Mouse (Mus musculus): ENCODE results near the gene Npepl1.

The Npepl1 gene

DNA sequence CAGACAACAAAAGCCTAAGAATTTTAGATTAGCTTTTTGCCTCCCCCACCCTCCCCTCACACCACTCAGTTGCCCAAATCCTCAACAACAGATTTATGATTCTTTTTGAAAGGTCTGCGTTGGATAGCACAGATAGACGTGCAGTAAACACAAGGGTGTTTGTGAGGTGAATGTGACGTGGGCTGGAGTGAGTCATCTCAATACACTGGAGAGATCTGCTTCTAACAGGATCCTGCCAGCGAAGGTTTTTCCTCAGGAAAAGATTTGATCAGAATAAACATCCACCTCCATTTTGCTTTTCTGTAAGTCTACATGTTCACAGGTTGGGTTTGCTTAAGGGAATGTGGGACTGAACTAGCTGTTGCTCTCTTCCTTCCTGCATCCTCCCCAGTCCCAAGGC is 6.6 kb upstream of the Npepl1 start:
- in situ Hi-C loops (cut with MboI; ENCODE audit: low sequenced_read_pairs) = no loop called here

DNA sequence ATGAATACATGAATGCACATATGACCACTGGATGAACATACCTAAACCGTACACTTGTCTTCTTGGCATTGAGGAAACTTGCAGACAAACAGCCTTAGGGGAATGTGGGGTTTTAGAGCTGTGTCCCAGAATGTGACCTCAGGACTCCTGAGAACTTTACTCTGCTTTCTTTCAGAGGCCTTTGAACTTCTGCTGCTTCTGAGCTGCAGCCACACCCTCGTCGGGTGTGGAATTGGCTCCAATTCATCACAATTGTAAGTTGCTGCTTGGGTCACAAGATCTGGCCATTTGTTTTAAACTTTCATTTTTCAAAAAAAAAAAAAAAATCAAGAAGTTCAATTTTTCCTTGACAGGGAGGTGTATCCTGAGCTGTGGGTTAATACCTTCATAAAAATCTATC is 2.8 kb upstream of the Npepl1 start:
- in situ Hi-C loops (cut with MboI; ENCODE audit: low sequenced_read_pairs) = no loop called here

DNA sequence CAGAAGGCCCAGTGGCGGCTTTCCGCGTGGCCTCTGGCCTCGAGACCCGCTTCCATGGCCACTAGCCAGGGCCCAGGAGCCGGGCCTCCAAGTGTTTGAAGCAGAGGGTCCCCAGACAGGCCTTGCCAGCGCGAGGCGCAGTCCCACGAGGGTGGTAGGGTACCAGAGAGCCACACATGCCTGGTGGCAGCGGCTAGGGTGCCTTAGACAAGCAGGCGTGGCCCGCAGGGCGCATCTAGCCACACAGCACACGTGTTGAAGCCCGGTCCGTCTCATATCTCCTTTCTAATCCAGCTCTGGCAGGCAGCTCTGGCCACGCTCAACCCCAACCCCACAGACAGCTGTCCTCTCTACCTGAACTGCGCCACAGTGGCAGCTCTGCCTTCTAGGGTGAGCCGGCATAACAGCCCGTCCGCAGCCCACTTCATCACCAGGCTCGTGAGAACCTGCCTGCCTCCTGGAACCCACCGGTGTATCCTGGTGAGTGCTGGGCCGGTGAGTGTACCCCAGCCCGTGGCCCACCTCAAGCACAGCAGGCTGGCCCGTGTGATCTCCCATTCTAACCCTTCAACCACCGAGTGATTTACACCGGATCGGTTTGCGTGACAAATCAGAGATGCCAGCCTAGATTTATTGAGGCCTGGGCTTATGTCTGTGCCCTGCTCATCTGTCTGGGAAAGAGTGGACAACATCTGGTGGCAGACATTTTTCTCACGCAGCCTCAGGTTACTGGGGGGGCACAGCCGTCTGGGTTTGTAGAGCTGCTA is 817 bp downstream of the Npepl1 start:
- in situ Hi-C loops (cut with MboI; ENCODE audit: low sequenced_read_pairs) = no loop called here

DNA sequence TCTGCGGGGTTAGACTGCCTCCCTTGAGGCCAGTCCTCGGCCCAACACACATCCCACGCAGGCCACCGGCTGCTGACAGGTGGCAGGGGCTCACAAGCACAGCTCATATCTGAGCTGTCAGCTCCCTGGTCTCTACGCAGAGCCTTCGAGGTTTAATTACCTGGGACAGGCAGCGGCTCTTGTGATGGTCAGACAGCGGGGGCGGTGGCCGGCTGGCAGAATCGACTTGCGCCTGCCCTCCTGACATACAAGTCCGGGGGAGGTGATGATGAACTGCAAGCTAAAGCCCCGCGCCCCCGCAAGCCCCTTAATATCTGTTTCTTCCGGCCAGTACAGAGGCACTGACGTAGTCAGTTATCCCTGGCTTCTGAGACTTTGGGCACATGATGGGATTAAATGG is 2.8 kb downstream of the Npepl1 start:
- in situ Hi-C loops (cut with MboI; ENCODE audit: low sequenced_read_pairs) = no loop called here

DNA sequence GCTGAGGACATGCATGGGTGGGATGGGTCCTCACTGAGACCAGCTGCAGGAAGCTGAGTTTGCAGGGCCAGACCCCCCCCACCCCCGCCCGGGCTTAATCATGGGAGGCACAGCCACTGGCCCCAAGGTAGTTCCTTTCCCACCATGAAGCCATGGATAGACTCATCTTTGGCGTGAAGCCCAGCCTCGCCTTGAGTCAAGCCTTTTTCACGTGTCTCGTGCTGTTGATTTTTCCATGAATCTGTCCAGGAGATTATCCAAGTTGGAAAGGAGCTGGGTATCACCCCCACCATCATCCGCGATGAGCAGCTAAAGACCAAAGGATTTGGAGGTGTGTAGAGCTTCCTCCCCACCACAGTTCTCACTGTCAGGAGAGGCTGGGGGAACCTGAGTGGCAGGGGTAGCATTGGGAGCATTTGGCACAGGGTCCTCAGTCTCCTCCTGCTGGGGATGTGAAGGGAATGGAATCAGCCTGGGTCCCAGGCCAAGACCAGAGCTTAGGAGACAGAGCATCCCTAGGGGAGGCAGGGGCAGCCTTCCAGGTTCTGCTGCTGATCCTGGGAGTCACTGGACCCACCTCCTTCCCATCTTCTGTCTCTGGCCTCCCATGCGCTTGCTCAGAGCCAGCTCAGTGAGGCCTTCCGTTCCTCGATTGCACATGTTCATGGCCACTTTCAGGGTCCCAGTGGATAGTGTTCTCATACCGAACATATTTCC is 4.2 kb downstream of the Npepl1 start:
- in situ Hi-C loops (cut with MboI; ENCODE audit: low sequenced_read_pairs) = no loop called here

DNA sequence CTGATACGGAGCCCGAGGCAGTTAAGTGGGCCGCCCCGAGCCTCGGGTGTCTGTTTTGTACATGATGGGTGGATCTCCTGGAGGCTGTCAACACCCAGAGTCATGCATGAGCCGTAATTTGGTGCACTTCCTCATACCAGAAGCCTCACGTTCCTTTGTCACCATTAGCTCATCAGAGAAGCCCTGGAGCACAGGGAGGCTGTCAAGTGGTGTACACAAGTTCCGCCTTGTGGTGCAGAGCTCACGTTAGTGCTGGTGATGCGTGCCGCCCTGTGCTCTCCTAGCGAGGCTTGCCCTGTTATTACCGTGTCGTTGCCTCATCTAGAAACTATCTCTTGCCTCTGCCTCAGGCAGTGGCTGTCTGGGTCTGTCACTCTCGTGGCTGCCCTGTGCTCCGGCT is 6.8 kb downstream of the Npepl1 start:
- in situ Hi-C loops (cut with MboI; ENCODE audit: low sequenced_read_pairs) = no loop called here

DNA sequence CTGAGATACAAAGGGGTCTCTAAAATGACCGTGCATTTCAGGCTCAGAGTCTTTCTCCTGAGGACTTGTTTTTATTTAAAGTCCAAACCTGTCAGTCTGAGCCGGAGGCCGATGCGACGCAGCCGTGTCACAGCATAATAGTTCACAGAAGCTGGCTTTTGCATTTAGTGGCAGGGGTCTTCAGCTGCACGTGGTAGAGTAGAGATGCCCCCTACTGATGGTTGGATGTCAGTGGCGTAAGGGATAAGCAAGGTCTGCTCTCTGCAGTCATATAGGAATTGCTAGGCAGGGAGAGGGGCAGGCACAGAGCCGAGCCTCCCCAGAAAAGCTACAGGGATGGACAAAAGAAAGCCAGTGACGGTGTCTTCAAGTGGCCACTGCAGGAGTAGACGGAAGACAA is 8.0 kb downstream of the Npepl1 start:
- in situ Hi-C loops (cut with MboI; ENCODE audit: low sequenced_read_pairs) = no loop called here

DNA sequence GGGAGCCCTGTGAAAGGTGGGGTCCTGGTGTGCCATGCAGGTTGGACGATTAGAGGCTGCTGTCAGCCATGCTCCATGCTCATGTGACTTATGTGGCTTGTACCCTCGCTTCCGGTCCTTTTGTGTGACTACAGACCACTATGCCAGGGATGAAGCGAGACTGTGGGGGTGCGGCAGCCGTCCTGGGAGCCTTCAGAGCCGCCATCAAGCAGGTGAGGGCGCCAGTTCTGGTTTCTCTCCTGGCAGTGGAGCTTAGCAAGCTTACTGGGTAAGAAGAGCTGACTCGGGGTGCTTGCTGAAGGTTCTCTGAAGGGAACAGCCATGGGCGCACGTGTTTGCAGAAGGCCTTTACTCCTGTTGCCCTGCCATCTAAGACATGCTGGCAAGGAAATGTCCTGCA is 9.1 kb downstream of the Npepl1 start:
- in situ Hi-C loops (cut with MboI; ENCODE audit: low sequenced_read_pairs) = no loop called here

DNA sequence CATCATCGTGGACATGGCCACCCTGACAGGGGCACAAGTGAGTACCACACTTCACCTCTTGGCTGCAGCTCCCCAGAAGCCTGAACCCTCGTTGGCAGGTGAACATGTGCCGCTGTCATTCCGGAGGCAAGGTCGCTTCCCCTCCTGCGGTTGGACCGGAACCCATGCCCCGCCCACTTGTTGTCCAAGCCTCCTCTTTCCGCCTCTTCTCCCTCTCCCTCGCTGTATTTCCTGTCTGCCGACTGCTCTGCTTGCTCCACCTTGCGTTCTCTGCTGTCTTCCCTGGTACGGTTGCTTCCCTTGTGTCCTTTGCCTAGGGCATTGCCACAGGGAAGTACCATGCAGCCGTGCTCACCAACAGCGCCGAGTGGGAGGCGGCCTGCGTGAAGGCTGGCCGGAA is 10.5 kb downstream of the Npepl1 start:
- in situ Hi-C loops (cut with MboI; ENCODE audit: low sequenced_read_pairs) = no loop called here

DNA sequence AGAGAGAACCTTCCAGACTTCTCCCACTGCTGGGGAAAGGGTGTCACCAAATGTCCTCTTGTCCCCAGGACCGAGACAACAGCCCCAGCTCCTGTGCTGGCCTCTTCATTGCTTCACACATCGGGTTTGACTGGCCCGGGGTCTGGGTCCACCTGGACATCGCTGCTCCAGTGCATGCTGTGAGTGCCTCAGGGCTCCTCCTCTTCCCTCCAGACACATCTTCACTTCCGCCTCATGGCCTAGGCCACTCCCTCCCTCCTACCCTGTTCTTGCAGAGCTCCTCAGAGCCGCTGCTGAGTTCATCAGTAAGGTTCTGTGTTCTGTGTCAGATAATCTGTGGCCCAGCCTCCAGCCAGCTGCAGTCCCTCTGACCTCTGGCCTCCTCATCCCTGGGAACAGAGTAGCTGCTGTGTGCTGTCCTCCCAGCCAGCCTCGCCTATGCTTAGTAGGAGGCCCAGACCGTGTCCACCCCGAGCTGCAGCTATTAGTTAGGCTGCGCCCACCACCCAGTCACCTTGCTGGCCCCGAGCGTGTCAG is 11.3 kb downstream of the Npepl1 start:
- in situ Hi-C loops (cut with MboI; ENCODE audit: low sequenced_read_pairs) = no loop called here

DNA sequence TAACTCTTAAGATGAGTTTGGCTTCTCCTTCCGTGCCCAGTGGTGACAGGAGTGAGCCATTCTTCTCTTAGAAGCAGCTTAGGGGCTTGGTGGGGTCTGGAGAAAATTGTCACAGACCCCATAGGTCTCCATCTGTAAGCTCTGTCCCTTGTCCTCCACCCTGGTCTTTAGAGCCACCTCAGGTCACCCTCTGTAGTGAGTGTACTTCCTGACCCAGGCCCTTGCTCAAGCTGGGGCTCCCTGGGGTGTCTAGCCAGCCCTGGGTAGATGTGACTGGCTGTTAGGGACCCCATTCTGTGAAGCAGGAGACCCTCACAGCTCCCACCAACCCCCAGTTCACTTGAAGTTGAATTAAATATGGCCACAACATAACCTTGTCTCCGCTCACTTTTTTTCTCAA is 12.2 kb downstream of the Npepl1 start:
- in situ Hi-C loops (cut with MboI; ENCODE audit: low sequenced_read_pairs) = no loop called here

DNA sequence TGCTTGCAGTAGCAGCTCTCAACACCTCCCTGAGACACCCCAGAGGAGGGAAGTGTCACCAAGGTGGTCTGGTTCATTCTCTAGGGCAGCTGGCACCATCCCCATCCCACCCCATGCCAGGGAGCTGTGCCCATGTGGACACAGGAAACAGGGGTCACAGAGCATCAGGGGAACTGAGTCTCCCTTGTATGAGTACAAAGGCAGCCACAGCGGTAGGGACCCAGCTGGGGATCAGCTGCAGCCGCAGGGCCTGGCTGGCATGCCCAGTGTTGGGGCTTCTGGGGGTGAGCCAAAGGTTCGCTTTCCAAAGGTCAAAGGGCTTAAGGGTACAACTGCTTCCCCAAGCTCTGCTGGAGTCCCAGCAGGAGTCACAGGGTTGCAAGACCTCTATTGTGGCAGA is 13.6 kb downstream of the Npepl1 start:
- in situ Hi-C loops (cut with MboI; ENCODE audit: low sequenced_read_pairs) = no loop called here

DNA sequence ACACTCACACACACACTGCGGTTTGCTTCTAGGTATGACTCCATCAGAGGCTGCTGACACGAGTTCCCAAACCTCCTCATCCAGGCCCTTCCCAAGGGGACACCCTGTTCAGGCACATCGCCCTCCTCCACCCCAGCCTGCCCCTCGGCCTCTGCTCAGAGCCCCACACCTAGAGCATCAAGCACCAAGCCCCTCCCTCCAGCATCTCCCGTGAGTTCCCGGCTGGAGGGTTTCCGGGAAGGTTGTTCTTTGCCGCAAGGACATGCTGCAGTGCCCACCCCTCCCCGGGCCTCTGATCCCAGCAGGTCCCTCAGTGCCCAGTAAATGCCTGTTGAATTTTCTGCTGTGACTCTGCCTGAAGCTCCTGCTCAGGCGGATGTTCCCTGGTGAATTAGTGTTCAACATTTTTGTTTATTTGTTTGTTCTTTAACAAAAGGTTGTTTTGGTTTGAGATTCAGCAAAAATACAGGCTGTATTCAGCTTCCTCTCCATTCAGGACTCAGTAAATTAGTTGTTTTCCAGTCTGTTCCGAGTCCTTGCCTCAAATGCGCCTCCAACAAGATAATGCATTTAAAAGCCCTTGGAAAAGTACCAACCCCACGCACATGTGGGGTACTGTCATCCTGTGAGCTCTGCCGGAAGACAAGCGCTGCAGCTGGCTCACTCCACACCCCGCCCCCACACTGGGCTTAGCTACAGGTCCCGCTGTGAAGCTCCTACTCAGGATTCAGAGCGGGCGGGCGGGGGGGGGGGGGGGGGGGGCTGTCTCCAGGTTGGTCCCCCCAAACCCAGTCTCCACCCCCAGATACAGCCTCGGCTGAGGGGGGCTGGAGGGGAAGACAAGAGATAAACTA is 16.6 kb downstream of the Npepl1 start:
- in situ Hi-C loops (cut with MboI; ENCODE audit: low sequenced_read_pairs) = no loop called here

DNA sequence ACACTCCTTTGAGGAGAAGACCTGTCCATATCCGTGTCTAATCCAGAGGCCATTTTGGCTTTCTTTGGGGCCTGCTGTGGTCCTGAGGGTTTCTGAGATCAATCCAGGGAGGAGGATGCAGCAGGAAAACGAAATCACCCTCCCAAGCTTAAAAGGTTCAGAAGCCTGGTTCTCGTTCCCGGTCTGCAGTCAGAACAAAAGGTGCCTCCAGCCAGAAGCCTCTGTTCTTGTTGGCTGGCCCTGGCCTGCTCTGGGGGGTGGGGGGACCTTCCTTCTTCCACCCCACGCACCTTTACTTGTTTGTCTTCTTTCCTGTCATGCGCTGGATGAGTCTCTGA is 17.2 kb downstream of the Npepl1 start:
- in situ Hi-C loops (cut with MboI; ENCODE audit: low sequenced_read_pairs) = no loop called here

DNA sequence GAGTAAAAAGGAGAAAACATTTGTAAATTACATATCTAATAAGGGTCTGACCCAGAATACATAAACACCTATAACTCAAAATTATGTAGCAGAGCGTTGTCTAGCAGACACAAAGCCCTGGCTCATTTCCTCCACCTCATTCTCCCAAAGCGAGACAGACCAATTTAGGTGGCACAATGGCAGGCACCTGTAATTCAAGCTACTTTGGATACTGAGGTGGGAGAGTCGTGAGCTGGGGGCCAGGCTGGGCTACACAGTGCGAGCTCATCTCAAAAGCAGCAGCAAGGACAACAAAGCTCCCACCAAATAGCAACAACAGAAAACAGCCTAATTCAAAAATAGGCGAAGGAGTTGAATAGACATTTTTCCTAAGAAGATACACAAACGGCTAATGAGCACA is 18.8 kb downstream of the Npepl1 start:
- in situ Hi-C loops (cut with MboI; ENCODE audit: low sequenced_read_pairs) = no loop called here

DNA sequence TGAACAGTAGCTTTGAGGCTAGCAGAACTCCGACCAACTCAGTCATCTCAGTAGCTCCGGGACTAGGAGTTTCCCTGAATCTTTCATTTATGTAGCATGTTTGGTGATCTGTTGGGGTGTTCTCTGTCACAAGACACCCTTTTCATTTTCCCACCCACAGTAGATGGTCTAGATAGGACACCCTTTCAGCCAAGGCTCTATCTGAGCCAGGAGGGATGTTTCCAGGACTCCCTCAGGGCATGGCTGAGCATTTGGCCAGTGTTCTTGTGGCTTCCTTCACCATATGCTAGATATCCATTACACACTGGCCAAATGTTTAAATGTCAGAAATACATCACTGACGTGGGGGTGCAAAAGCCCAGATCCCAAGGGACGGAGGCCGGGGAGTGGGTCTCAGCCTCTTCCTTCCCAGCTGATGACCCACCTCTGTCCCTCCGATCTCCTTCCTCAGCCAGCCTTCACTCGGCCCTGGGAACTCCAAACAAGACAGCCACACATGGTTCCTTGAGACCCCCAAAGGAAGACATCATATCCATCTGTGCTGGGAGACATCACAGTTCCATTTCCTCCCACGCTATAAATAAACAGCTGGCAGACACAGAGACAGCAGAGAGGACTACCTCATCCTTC is 20.4 kb downstream of the Npepl1 start:
- in situ Hi-C loops (cut with MboI; ENCODE audit: low sequenced_read_pairs) = no loop called here

DNA sequence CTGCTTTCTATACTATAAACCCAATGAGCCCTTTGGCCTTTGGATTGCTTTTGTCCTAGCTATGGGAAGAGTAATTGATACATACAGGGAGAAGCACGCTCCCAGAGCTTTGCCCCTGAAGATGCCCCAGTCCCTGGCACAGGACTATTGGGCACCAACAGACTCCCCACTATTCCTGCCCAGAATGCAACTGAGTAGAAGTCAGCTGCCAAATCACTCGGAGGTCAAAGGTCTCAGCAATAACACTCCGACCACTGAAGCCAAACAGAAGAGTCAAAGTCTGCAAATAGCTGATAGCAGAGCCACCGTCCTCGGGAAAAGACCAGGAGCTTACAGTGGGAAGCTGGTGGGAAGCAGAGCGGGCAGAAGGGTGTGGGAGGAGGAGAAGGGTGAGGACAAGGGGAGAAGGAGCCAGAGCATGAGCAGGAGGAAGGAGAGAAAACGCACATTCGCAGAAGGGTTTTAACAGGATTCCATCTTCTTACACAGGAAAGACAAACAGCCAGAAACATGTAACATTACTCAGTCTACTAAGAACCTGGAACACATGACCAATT is 22.3 kb downstream of the Npepl1 start:
- in situ Hi-C loops (cut with MboI; ENCODE audit: low sequenced_read_pairs) = no loop called here

DNA sequence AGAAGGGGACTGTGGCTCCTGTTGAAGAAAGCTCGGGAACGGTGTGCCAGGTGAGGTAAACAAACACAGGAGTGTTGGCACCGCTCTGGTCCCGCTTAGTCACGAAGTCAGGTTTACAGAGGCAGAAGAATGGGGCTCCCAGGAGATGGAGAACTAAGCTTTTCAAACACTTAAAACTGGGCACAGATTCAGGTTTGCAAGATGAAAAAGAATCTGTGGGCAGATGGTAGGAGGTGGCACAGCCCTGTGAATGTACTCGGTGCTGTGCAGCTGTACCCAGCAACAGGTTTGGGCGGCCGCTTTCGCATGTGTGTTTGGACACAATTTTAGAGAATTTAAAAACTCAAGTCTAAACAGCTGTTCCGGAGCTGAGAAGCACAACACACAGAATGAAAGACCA is 48.9 kb downstream of the Npepl1 start:
- in situ Hi-C loops (cut with MboI; ENCODE audit: low sequenced_read_pairs) = no loop called here

DNA sequence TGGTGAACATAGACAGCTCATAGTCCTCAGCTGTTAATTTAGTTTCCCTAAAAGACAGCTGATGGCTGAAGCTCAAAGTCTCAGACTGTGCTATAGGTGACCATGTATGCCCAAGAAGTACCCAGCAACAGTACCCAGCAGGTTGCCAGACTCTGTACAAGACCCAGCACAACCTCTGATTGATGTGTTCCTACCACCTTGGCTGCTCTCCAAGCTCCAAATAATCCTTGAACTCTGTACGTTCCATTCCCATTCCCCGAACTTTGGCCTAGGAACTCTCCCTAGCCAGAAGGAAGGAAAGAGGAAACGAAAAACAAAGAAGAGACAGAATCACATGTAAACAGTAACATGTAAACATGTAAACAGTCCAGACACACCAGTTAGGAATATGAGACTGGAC is 50.3 kb downstream of the Npepl1 start:
- in situ Hi-C loops (cut with MboI; ENCODE audit: low sequenced_read_pairs) = no loop called here
